15 mouse cellular contexts compared by ENCODE assay signal in genomic region chr12:71987161-71987560, GRCm38 (mm10).
"Had no signal": no experiment of that assay in that cellular context is flagged by ENCODE, and none has a peak within 500 bp of the region (broad histone marks: within the 10 kb centered on the region; RNA-seq: fewer than 3 reads in every experiment).

No protein-coding gene starts in this region.

- H3K4me2 ChIP-seq: lung, embryonic 14.5 days; midbrain, embryonic 12.5 days; neural tube, embryonic 12.5 days; stomach, embryonic 15.5 days had no signal

- H3K4me1 ChIP-seq: midbrain, embryonic 10.5 days; neural tube, embryonic 12.5 days; stomach, embryonic 15.5 days had no signal

- H3K27me3 ChIP-seq: midbrain, embryonic 12.5 days; neural tube, embryonic 12.5 days; stomach, embryonic 15.5 days had no signal

- H3K9ac ChIP-seq: lung, embryonic 14.5 days; midbrain, embryonic 12.5 days; neural tube, embryonic 12.5 days; stomach, embryonic 15.5 days had no signal

- H3K27ac ChIP-seq: midbrain, embryonic 10.5 days; midbrain, embryonic 12.5 days; neural tube, embryonic 12.5 days; stomach, embryonic 15.5 days; stomach, postnatal 0 days had no signal

- H3K4me3 ChIP-seq: midbrain, embryonic 10.5 days; midbrain, embryonic 12.5 days; myocyte; neural tube, embryonic 12.5 days; stomach, embryonic 15.5 days had no signal

- DNase-seq: lung, adult 18-20 months; lung, embryonic 14.5 days; lung, postnatal 4 days; midbrain, embryonic 14.5 days; right cerebral cortex, postnatal 14 days; thymus, adult 2 months; thymus, postnatal 25 days; thymus, postnatal 4 days had no signal

- H3K9me3 ChIP-seq: midbrain, embryonic 10.5 days; midbrain, embryonic 12.5 days; neural tube, embryonic 12.5 days; stomach, embryonic 15.5 days had no signal

- ATAC-seq: midbrain, embryonic 16.5 days had no signal
